Mouse (Mus musculus) intestine, postnatal 0 days (tissue): ENCODE results near the gene Cenpv. TPM values are rescaled to one million over a fixed set of nuclear protein-coding genes. Genes with fewer than 3 reads are reported as not detected.

Source experiments
- ATAC-seq: fragments of 200-750 bp; cut with Nextera tagmentation; 2 replicates; pipeline ENCODE4 v1.8.0; 2017; ENCODE audit warnings: mild to moderate bottlenecking, moderate TSS enrichment, moderate library complexity
- H3K27ac ChIP-seq: fragments of 300-500 bp; sonication (generic); 2 replicates; pipeline ENCODE4 v1.5.1; 2014; ENCODE audit warnings: mild to moderate bottlenecking, low read depth, low read length, moderate library complexity
- H3K27me3 ChIP-seq: fragments of 300-500 bp; sonication (generic); replicated peaks from 2 replicates; pipeline ENCODE4 v1.6.1; 2014; ENCODE audit warnings: low read length, mixed read lengths; ENCODE audit not compliant: control insufficient read depth, insufficient read depth
- H3K36me3 ChIP-seq: fragments of 300-500 bp; sonication (generic); 2 replicates; pipeline ENCODE4 v1.6.1; 2014; ENCODE audit warnings: mild to moderate bottlenecking, moderate library complexity; ENCODE audit not compliant: control insufficient read depth, insufficient read depth
- H3K4me1 ChIP-seq: fragments of 300-500 bp; sonication (generic); replicated peaks from 2 replicates; pipeline ENCODE4 v1.6.1; 2014; ENCODE audit warnings: antibody characterized with exemption, low read length, mixed read lengths; ENCODE audit not compliant: control insufficient read depth, insufficient read depth
- H3K4me2 ChIP-seq: fragments of 300-500 bp; sonication (generic); replicated peaks from 2 replicates; pipeline ENCODE4 v1.6.1; 2014; ENCODE audit warnings: low read depth, mild to moderate bottlenecking, moderate library complexity
- H3K4me3 ChIP-seq: fragments of 300-500 bp; sonication (generic); 2 replicates; pipeline ENCODE4 v1.5.1; 2014; ENCODE audit warnings: low read depth, low read length
- H3K9ac ChIP-seq: fragments of 300-500 bp; sonication (generic); 2 replicates; pipeline ENCODE4 v1.6.1; 2014; ENCODE audit warnings: mild to moderate bottlenecking, low read depth, low read length
- H3K9me3 ChIP-seq: fragments of 300-500 bp; sonication (generic); 2 replicates; pipeline ENCODE4 v1.6.1; 2016; ENCODE audit warnings: mixed run types; ENCODE audit not compliant: control insufficient read depth
- CTCF ChIP-seq: sonication (generic); IDR thresholded peaks from 2 replicates; pipeline ENCODE4 v1.5.1; 2016; ENCODE audit warnings: low read depth, mild to moderate bottlenecking, control low read depth, antibody characterized with exemption, moderate library complexity
- WGBS: fragments of 180-500 bp; shearing (Covaris S2); extraction: QIAGEN DNeasy Blood & Tissue Kit; methylation state at CpG from one replicate; pipeline ENCODE4 v1.1.7; 2014; 5-methylcytosine and 5-hydroxymethylcytosine counted together
- polyA plus RNA-seq: library from polyadenylated mRNA; unstranded; fragments of >200 nt; fragmentation: Nextera tagmentation; extraction: Ambion mirVana; gene quantifications from 2 replicates; pipeline ENCODE4 v1.2.1, GENCODE M21; 2015

Gene Cenpv
- polyA plus RNA-seq, 1 experiment from 2014 or later, result 54.9 TPM

GRCm38 (mm10) chr11:62550727-62551225, 11.7 kb upstream of the Cenpv start, which contains the start of gene Ubb:
Ubb (plus strand) TSS chr11:62551171.
- under 1% methylated on average over 40 of the region's 40 CpGs for WGBS
- Histone ChIP-seq H3K27me3 (no peaks in the 10 kb centered on the region), H3K27ac (peak within 1 kb of the TSS; percentile 99), H3K4me2 (peak within 1 kb of the TSS; percentile 86), H3K36me3 (peaks cover 10% of the 10 kb centered on the region; the same call in 1 of the 2 replicates), H3K9me3 (no peaks in the 10 kb centered on the region), H3K4me3 (peak within 1 kb of the TSS; percentile 88), H3K9ac (peak within 1 kb of the TSS; percentile 83), H3K4me1 (no peaks in the 10 kb centered on the region)
- TF ChIP-seq CTCF, result peak; percentile 18; the same call in 1 of the 2 replicates
- peak; percentile 92 for ATAC-seq

- peaks cover 10% of the 10 kb centered on the region; the same call in 1 of the 2 replicates for H3K36me3 ChIP-seq
- TF ChIP-seq CTCF, result no peak
- H3K27ac ChIP-seq, result peak overlapping the region; percentile 99
- peak overlapping the region; percentile 83 for H3K9ac ChIP-seq
- H3K9me3 ChIP-seq, result no peaks in the 10 kb centered on the region
- peak; percentile 60 for ATAC-seq
- no peaks in the 10 kb centered on the region for H3K27me3 ChIP-seq
- peak overlapping the region; percentile 88 for H3K4me3 ChIP-seq
- peak overlapping the region; percentile 86 for H3K4me2 ChIP-seq
- WGBS, result under 1% methylated on average over 11 of the region's 11 CpGs
- H3K4me1 ChIP-seq, result no peaks in the 10 kb centered on the region
These were observed 11.2 kb upstream of the Cenpv start for GRCm38 (mm10) chr11:62550227-62550685.

DNA sequence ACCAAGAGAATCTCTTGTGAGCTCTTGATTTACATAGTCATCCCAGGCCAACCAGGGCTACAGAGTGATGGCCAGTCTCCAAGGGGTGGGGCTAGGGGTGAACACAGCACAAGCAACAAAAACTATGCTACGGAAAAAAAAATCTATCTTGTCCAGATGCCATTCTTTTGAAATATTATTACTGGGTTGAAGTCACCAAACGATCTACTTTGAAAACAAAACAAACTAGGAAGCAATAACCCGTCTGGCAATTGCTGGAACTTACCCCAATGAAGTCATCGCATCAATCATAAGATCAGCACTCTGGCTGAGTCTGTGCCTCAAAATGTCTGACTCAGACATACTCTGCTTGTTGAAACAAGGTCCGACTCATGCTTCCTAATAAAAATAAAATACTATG, 10.7 kb upstream of the Cenpv start:
- Histone ChIP-seq H3K4me3 (peak overlapping the region; percentile 88), H3K27ac (peak overlapping the region; percentile 99), H3K9me3 (no peaks in the 10 kb centered on the region), H3K4me1 (no peaks in the 10 kb centered on the region), H3K4me2 (peak overlapping the region; percentile 86), H3K36me3 (peaks cover 10% of the 10 kb centered on the region; the same call in 1 of the 2 replicates), H3K27me3 (no peaks in the 10 kb centered on the region), H3K9ac (peak overlapping the region; percentile 83)
- no peak for TF ChIP-seq CTCF
- 2% methylated on average over 5 of the region's 5 CpGs for WGBS
- ATAC-seq, result peak; percentile 59

DNA sequence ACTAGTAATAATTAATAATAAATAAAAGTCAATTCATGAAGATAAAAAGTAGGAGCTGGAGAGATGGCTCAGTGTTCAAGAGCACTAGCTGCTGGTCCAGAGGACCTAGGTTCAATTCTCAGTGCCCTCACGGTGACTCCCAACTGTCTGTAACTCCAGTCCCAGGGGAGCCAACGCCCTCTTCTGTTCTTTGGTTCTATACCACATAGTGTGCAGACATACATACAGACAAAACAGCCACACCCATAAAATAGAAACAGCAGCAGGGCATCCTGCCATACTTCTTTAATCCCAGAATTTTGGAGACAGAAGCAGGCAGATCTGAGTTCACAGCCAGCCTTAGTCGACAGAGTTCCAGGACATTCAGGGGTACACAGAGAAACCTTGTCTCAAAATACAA, 4.9 kb upstream of the Cenpv start:
- WGBS, result 90% methylated on average over 3 of the region's 3 CpGs
- Histone ChIP-seq H3K9ac (no peak overlapping the region), H3K4me2 (no peak overlapping the region), H3K4me1 (0 out of 2 replicates have a peak, but pooled peaks cover 4% of the 10 kb centered on the region), H3K4me3 (no peak overlapping the region), H3K27me3 (no peaks in the 10 kb centered on the region), H3K27ac (no peak overlapping the region), H3K9me3 (no peaks in the 10 kb centered on the region), H3K36me3 (no peaks in the 10 kb centered on the region)
- TF ChIP-seq CTCF, result no peak
- ATAC-seq, result no peak

DNA sequence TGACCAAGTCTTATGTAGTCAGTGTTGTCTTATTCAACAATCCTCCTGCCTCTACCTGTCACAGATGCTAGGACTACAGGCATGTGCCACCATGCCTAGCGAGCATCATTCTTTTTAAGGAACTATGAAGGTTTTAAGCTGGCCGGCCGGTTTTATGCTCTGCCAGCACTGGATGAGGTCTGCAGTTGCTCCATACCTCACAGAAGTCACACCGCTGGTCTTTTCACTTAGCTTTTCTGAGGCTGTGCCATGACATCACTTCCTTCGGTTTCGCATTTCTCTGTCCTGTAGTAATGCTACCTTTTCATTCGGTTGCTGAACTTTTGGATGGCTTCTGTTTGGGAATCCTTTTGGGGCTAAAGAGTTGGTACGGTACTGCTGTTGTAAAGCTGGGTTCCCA, 2.5 kb upstream of the Cenpv start:
- H3K27ac ChIP-seq, result no peak overlapping the region
- no peak overlapping the region for H3K4me2 ChIP-seq
- no peaks in the 10 kb centered on the region for H3K36me3 ChIP-seq
- no peak for ATAC-seq
- H3K4me1 ChIP-seq, result 0 out of 2 replicates have a peak, but pooled peaks cover 4% of the 10 kb centered on the region
- no peak overlapping the region for H3K9ac ChIP-seq
- H3K27me3 ChIP-seq, result no peaks in the 10 kb centered on the region
- H3K9me3 ChIP-seq, result no peaks in the 10 kb centered on the region
- TF ChIP-seq CTCF, result no peak
- no peak overlapping the region for H3K4me3 ChIP-seq
- 79% methylated on average over 8 of the region's 8 CpGs for WGBS

- Histone ChIP-seq H3K4me3 (no peak overlapping the region), H3K27ac (no peak overlapping the region), H3K4me1 (0 out of 2 replicates have a peak, but pooled peaks cover 4% of the 10 kb centered on the region), H3K36me3 (no peaks in the 10 kb centered on the region), H3K9me3 (no peaks in the 10 kb centered on the region), H3K4me2 (no peak overlapping the region), H3K27me3 (no peaks in the 10 kb centered on the region), H3K9ac (no peak overlapping the region)
- 58% methylated on average over 2 of the region's 2 CpGs for WGBS
- no peak for TF ChIP-seq CTCF
- ATAC-seq, result no peak
These were observed 1.9 kb upstream of the Cenpv start for GRCm38 (mm10) chr11:62540969-62541368.
